Mouse (Mus musculus) bone marrow, adult 2 months (tissue): ENCODE results near the gene Cntrl.

ENCODE experiments used
- CTCF ChIP-seq: fragments of 200-500 bp; IDR thresholded peaks from 2 replicates; pipeline ENCODE4 v1.5.1; 2011; ENCODE audit warnings: low read length, control low read depth; ENCODE audit not compliant: control insufficient read depth, insufficient read depth
- POLR2A ChIP-seq: fragments of 200-500 bp; IDR thresholded peaks from 2 replicates; pipeline ENCODE4 v1.6.1; 2011; ENCODE audit warnings: low read depth, mild to moderate bottlenecking, control low read depth, low read length, borderline replicate concordance; ENCODE audit not compliant: control insufficient read depth

GRCm38 (mm10) chr2:35163396-35163795, 54.1 kb downstream of the Cntrl start:
- TF ChIP-seq CTCF (no peak), POLR2A (no peak)
